Mouse (Mus musculus): ENCODE measurements around the gene Coro2b. TPM values are rescaled to one million over a fixed set of nuclear protein-coding genes. Genes with fewer than 3 reads are reported as not detected.

Gene Coro2b
- total and polyA plus RNA-seq, 2 experiments from 2014 or later = 31.6 to 53.2 TPM

- no peaks in the 10 kb centered on the region for H3K36me3 ChIP-seq (ENCODE audit: insufficient read depth)
- H3K4me1 ChIP-seq (ENCODE audit: insufficient read depth) = peaks cover 52% of the 10 kb centered on the region
- no peak overlapping the region for H3K27ac ChIP-seq (ENCODE audit: low read depth, low read length)
- H3K4me3 ChIP-seq (ENCODE audit: low read depth, low read length) = no peak overlapping the region
- no peaks in the 10 kb centered on the region for H3K27me3 ChIP-seq (ENCODE audit: insufficient read depth, low read length)
- H3K9ac ChIP-seq = no peak overlapping the region
- DNase-seq = no peak
- no peaks in the 10 kb centered on the region for H3K9me3 ChIP-seq (ENCODE audit: low read length)
- WGBS = 86% methylated on average over 2 of the region's 2 CpGs
- 0 out of 2 replicates have a peak overlapping the region, but pooled peaks have one; percentile 3 for H3K4me2 ChIP-seq (ENCODE audit: low read depth)
- ATAC-seq = no peak
- TF ChIP-seq CTCF (IDR thresholded peaks at IDR 0.05; ENCODE audit: low read depth) = no peak
These were observed 2.7 kb downstream of the Coro2b start for GRCm38 (mm10) chr9:62534158-62534557.

- H3K4me2 ChIP-seq (ENCODE audit: low read depth) = peak overlapping the region; percentile 28; the same call in 1 of the 2 replicates
- ATAC-seq (no peak), DNase-seq (no peak)
- peak overlapping the region; percentile 84 for H3K27ac ChIP-seq (ENCODE audit: low read depth, low read length)
- no peak for TF ChIP-seq CTCF (IDR thresholded peaks at IDR 0.05; ENCODE audit: low read depth)
- peak overlapping the region; percentile 37; the same call in 1 of the 2 replicates for H3K9ac ChIP-seq
- H3K36me3 ChIP-seq (ENCODE audit: insufficient read depth) = no peaks in the 10 kb centered on the region
- H3K27me3 ChIP-seq (ENCODE audit: insufficient read depth, low read length) = no peaks in the 10 kb centered on the region
- H3K9me3 ChIP-seq (ENCODE audit: low read length) = no peaks in the 10 kb centered on the region
- H3K4me3 ChIP-seq (ENCODE audit: low read depth, low read length) = no peak overlapping the region
- 26% methylated on average over 11 of the region's 11 CpGs for WGBS
- peaks cover 54% of the 10 kb centered on the region for H3K4me1 ChIP-seq (ENCODE audit: insufficient read depth)
These were observed 4.0 kb downstream of the Coro2b start for GRCm38 (mm10) chr9:62532876-62533275.

GRCm38 (mm10) chr9:62531459-62532275 is 5.2 kb downstream of the Coro2b start:
- peak; percentile 77 for ATAC-seq
- peak; percentile 81 for DNase-seq
- no peak for TF ChIP-seq CTCF (IDR thresholded peaks at IDR 0.05; ENCODE audit: low read depth)
- H3K27me3 ChIP-seq (ENCODE audit: insufficient read depth, low read length) = no peaks in the 10 kb centered on the region
- peak overlapping the region; percentile 39; the same call in 1 of the 2 replicates for H3K9ac ChIP-seq
- H3K4me1 ChIP-seq (ENCODE audit: insufficient read depth) = peaks cover 47% of the 10 kb centered on the region
- H3K9me3 ChIP-seq (ENCODE audit: low read length) = no peaks in the 10 kb centered on the region
- peak overlapping the region; percentile 23 for H3K4me2 ChIP-seq (ENCODE audit: low read depth)
- no peak overlapping the region for H3K4me3 ChIP-seq (ENCODE audit: low read depth, low read length)
- H3K27ac ChIP-seq (ENCODE audit: low read depth, low read length) = peak overlapping the region; percentile 84
- H3K36me3 ChIP-seq (ENCODE audit: insufficient read depth) = no peaks in the 10 kb centered on the region
- WGBS = 8% methylated on average over 12 of the region's 12 CpGs

GRCm38 (mm10) chr9:62528527-62528926 is 8.3 kb downstream of the Coro2b start:
- DNase-seq (no peak), ATAC-seq (no peak)
- WGBS = 74% methylated on average over 11 of the region's 11 CpGs
- no peak for TF ChIP-seq CTCF (IDR thresholded peaks at IDR 0.05; ENCODE audit: low read depth)
- Histone ChIP-seq H3K36me3 (ENCODE audit: insufficient read depth) (no peaks in the 10 kb centered on the region), H3K4me2 (ENCODE audit: low read depth) (no peak overlapping the region), H3K4me3 (ENCODE audit: low read depth, low read length) (no peak overlapping the region), H3K27me3 (ENCODE audit: insufficient read depth, low read length) (no peaks in the 10 kb centered on the region), H3K4me1 (ENCODE audit: insufficient read depth) (peaks cover 25% of the 10 kb centered on the region), H3K9ac (no peak overlapping the region), H3K9me3 (ENCODE audit: low read length) (no peaks in the 10 kb centered on the region), H3K27ac (ENCODE audit: low read depth, low read length) (peak overlapping the region; percentile 35; the same call in 1 of the 2 replicates)

- no peak for TF ChIP-seq CTCF (IDR thresholded peaks at IDR 0.05; ENCODE audit: low read depth)
- Histone ChIP-seq H3K36me3 (ENCODE audit: insufficient read depth) (no peaks in the 10 kb centered on the region), H3K4me3 (ENCODE audit: low read depth, low read length) (no peak overlapping the region), H3K27me3 (ENCODE audit: insufficient read depth, low read length) (no peaks in the 10 kb centered on the region), H3K27ac (ENCODE audit: low read depth, low read length) (peak overlapping the region; percentile 64), H3K9me3 (ENCODE audit: low read length) (no peaks in the 10 kb centered on the region), H3K4me2 (ENCODE audit: low read depth) (no peak overlapping the region), H3K9ac (no peak overlapping the region), H3K4me1 (ENCODE audit: insufficient read depth) (peaks cover 18% of the 10 kb centered on the region)
- WGBS = 72% methylated on average over 8 of the region's 8 CpGs
- ATAC-seq (no peak), DNase-seq (no peak)
These were observed 10.0 kb downstream of the Coro2b start for GRCm38 (mm10) chr9:62526858-62527257.

- H3K9me3 ChIP-seq (ENCODE audit: low read length) = no peaks in the 10 kb centered on the region
- H3K27me3 ChIP-seq (ENCODE audit: insufficient read depth, low read length) = no peaks in the 10 kb centered on the region
- DNase-seq (peak; percentile 77), ATAC-seq (peak; percentile 91)
- H3K4me2 ChIP-seq (ENCODE audit: low read depth) = no peak overlapping the region
- H3K9ac ChIP-seq = no peak overlapping the region
- peak overlapping the region; percentile 64 for H3K27ac ChIP-seq (ENCODE audit: low read depth, low read length)
- no peaks in the 10 kb centered on the region for H3K36me3 ChIP-seq (ENCODE audit: insufficient read depth)
- no peak for TF ChIP-seq CTCF (IDR thresholded peaks at IDR 0.05; ENCODE audit: low read depth)
- no peak overlapping the region for H3K4me3 ChIP-seq (ENCODE audit: low read depth, low read length)
- peaks cover 14% of the 10 kb centered on the region for H3K4me1 ChIP-seq (ENCODE audit: insufficient read depth)
- 8% methylated on average over 3 of the region's 3 CpGs for WGBS
These were observed 10.4 kb downstream of the Coro2b start for GRCm38 (mm10) chr9:62526451-62526850.

GRCm38 (mm10) chr9:62524761-62525308 is 12.0 kb downstream of the Coro2b start:
- ATAC-seq (no peak), DNase-seq (no peak)
- Histone ChIP-seq H3K9ac (no peak overlapping the region), H3K4me3 (ENCODE audit: low read depth, low read length) (no peak overlapping the region), H3K27ac (ENCODE audit: low read depth, low read length) (no peak overlapping the region), H3K4me2 (ENCODE audit: low read depth) (no peak overlapping the region), H3K4me1 (ENCODE audit: insufficient read depth) (peaks cover 24% of the 10 kb centered on the region), H3K27me3 (ENCODE audit: insufficient read depth, low read length) (no peaks in the 10 kb centered on the region), H3K36me3 (ENCODE audit: insufficient read depth) (no peaks in the 10 kb centered on the region), H3K9me3 (ENCODE audit: low read length) (no peaks in the 10 kb centered on the region)
- WGBS = 57% methylated on average over 4 of the region's 4 CpGs
- TF ChIP-seq CTCF (IDR thresholded peaks at IDR 0.05; ENCODE audit: low read depth) = no peak

All from forebrain, postnatal 0 days (tissue).